Mouse (Mus musculus) heart, adult 2 months (tissue): ENCODE data around the gene Il12a.

Source experiments
- CTCF ChIP-seq: fragments of 200-600 bp; IDR thresholded peaks from 2 replicates; pipeline ENCODE4 v1.8.1; 2022; ENCODE audit warnings: antibody characterized with exemption, mild to moderate bottlenecking, moderate library complexity
- POLR2A ChIP-seq: fragments of 200-500 bp; IDR thresholded peaks from 2 replicates; pipeline ENCODE4 v1.6.1; 2011; ENCODE audit warnings: mild to moderate bottlenecking, low read depth, low read length, control low read depth; ENCODE audit not compliant: insufficient read depth

DNA sequence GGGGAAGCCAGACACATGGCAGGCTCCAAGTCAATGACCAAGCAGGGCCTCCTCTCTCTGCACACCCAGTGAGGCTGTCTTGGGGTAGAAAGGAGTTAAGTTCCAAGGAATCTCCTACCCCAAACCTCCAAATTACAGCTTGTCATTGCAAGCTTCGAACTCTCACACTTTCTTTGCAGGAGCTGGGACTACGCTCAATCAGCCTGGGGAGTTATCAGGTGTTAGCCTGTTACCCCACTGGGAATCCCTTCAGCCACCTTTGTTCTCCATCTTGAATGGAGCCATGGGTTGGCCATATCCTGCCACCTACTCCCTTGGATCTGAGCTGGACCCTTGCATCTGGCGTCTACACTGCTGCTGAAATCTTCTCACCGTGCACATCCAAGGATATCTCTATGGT is at the start of gene Il12a:
- TF ChIP-seq POLR2A, result no peak
- no peak for TF ChIP-seq CTCF
